Mouse (Mus musculus) hindbrain, embryonic 13.5 days (tissue): ENCODE data around the gene Olfr508. TPM values are rescaled to one million over a fixed set of nuclear protein-coding genes. Genes with fewer than 3 reads are reported as not detected.

ENCODE experiments used
- polyA plus RNA-seq: library from polyadenylated mRNA; unstranded; fragments of >200 nt; fragmentation: Nextera tagmentation; extraction: Ambion mirVana; gene quantifications from 2 replicates; pipeline ENCODE4 v1.2.1, GENCODE M21; 2015

Gene Olfr508
- polyA plus RNA-seq, 1 experiment from 2014 or later: not detected

Other genes with a start within 250 kb of the Olfr508 start
- gene Olfr495, start 236.8 kb upstream of the Olfr508 start, polyA plus RNA-seq: not detected in 2 replicates
- not detected in 2 replicates for gene Olfr497, start 209.6 kb upstream of the Olfr508 start, polyA plus RNA-seq
- gene Olfr498, start 164.7 kb upstream of the Olfr508 start, polyA plus RNA-seq: not detected in 2 replicates
- not detected in 2 replicates for gene Olfr502, start 104.9 kb upstream of the Olfr508 start, polyA plus RNA-seq
- not detected in 2 replicates for gene Olfr503, start 85.5 kb upstream of the Olfr508 start, polyA plus RNA-seq
- gene Olfr504, start 64.2 kb upstream of the Olfr508 start, polyA plus RNA-seq: not detected in 2 replicates
- not detected in 2 replicates for gene Olfr506, start 19.2 kb upstream of the Olfr508 start, polyA plus RNA-seq
- not detected in 2 replicates for gene Olfr507, start 8.2 kb upstream of the Olfr508 start, polyA plus RNA-seq
- gene Olfr509, start 21.9 kb downstream of the Olfr508 start, polyA plus RNA-seq: 0.05 and 0.06 TPM in 2 replicates
- gene Olfr510, start 36.4 kb downstream of the Olfr508 start, polyA plus RNA-seq: not detected in 2 replicates
- gene Olfr512, start 83.3 kb downstream of the Olfr508 start, polyA plus RNA-seq: not detected in 2 replicates
- not detected in 2 replicates for gene Olfr513, start 121.0 kb downstream of the Olfr508 start, polyA plus RNA-seq
- not detected in 2 replicates for gene Olfr514, start 196.0 kb downstream of the Olfr508 start, polyA plus RNA-seq
- not detected in 2 replicates for gene Olfr516, start 220.5 kb downstream of the Olfr508 start, polyA plus RNA-seq
- not detected in 2 replicates for gene Olfr517, start 242.4 kb downstream of the Olfr508 start, polyA plus RNA-seq